Mouse (Mus musculus): ENCODE data around the gene D930048N14Rik.

GRCm38 (mm10) chr11:51707080-51707479 is 56.3 kb downstream of the D930048N14Rik start:
- TF ChIP-seq POLR2A (IDR thresholded peaks at IDR 0.05; ENCODE audit: control insufficient read depth in 1 of 2, insufficient read depth in 1 of 2, low read depth in 1 of 2, low read length in 2 of 2, poor library complexity in 1 of 2) (no peak), MYC (IDR thresholded peaks at IDR 0.05; ENCODE audit: low read depth, low read length) (no peak), CHD2 (IDR thresholded peaks at IDR 0.05; ENCODE audit: low read length) (no peak), CTCF (IDR thresholded peaks at IDR 0.05 in 2 of 3, conservative IDR thresholded peaks at IDR 0.05 in 1 of 3; ENCODE audit: control insufficient read depth in 1 of 3, insufficient read depth in 1 of 3, low read depth in 2 of 3, low read length in 3 of 3, poor library complexity in 1 of 3, severe bottlenecking in 1 of 3) (no peak), HCFC1 (IDR thresholded peaks at IDR 0.05; ENCODE audit: low read depth, low read length) (no peak), KAT2A (conservative IDR thresholded peaks at IDR 0.05; ENCODE audit: low read depth, low read length) (no peak), MXI1 (IDR thresholded peaks at IDR 0.05; ENCODE audit: low read depth, low read length) (no peak), MAX (IDR thresholded peaks at IDR 0.05; ENCODE audit: low read length) (no peak), EP300 (IDR thresholded peaks at IDR 0.05; ENCODE audit: low read depth in 1 of 2, low read length in 2 of 2) (no peak), UBTF (IDR thresholded peaks at IDR 0.05; ENCODE audit: borderline replicate concordance, insufficient read depth, low read depth, low read length) (no peak), ETS1 (IDR thresholded peaks at IDR 0.05; ENCODE audit: low read depth, low read length) (no peak)
